Mouse (Mus musculus) ES-E14 (cell line): ENCODE measurements at regions not wholly inside any gene's neighbourhood (a gene's known extent, or its start where the extent isn't known, plus 50 kb on each side); places are given as distances from the start of the nearest gene placed in this dataset.
A peak's percentile ranks its signal among the peaks of the same experiment; 100 is the strongest.

Experiments
- DNase-seq: peaks from one replicate; pipeline ENCODE4 v3.0.0-alpha.2; 2013; ENCODE audit warnings: low read depth, low spot score
- H3K27ac ChIP-seq: 2 replicates; pipeline ENCODE4 v1.5.1; 2012; ENCODE audit warnings: low read depth, mild to moderate bottlenecking, low read length, moderate library complexity, mixed read lengths; ENCODE audit not compliant: poor library complexity, insufficient read depth, severe bottlenecking
- H3K36me3 ChIP-seq: 2 replicates; pipeline ENCODE4 v1.6.1; 2012; ENCODE audit warnings: mild to moderate bottlenecking, low read length, moderate library complexity, mixed read lengths; ENCODE audit not compliant: control insufficient read depth, poor library complexity, insufficient read depth, severe bottlenecking
- H3K4me1 ChIP-seq, 2 experiments: fragments of 150-350 bp in 1 of 2; sonication (generic) in 1 of 2; 2 replicates each; pipeline ENCODE4 v1.6.1; 2012; ENCODE audit warnings: low read length in 2 of 2, mild to moderate bottlenecking in 1 of 2, mixed read lengths in 1 of 2; ENCODE audit not compliant: control insufficient read depth in 2 of 2, insufficient read depth in 2 of 2, poor library complexity in 1 of 2
- H3K4me3 ChIP-seq, 2 experiments: fragments of 150-350 bp in 1 of 2; sonication (generic) in 1 of 2; 2 replicates each; pipeline ENCODE4 v1.5.1; 2012; ENCODE audit warnings: low read length in 2 of 2, low read depth in 1 of 2, mild to moderate bottlenecking in 1 of 2, mixed read lengths in 1 of 2; ENCODE audit not compliant: insufficient read depth in 1 of 2, poor library complexity in 1 of 2, severe bottlenecking in 1 of 2
- H3K9ac ChIP-seq: 2 replicates; pipeline ENCODE4 v1.6.1; 2012; ENCODE audit warnings: low read depth, mild to moderate bottlenecking, low read length, mixed read lengths; ENCODE audit not compliant: poor library complexity, insufficient read depth, severe bottlenecking
- H3K9me3 ChIP-seq: fragments of 150-350 bp; sonication (generic); 2 replicates; pipeline ENCODE4 v1.6.1; 2012; ENCODE audit warnings: low read depth, mild to moderate bottlenecking, low read length; ENCODE audit not compliant: control insufficient read depth, insufficient read depth
- CHD2 ChIP-seq: IDR thresholded peaks from 2 replicates; pipeline ENCODE4 v1.6.1; 2014; ENCODE audit warnings: mild to moderate bottlenecking, low read depth, low read length, inconsistent platforms
- HCFC1 ChIP-seq: IDR thresholded peaks from 2 replicates; pipeline ENCODE4 v1.6.1; 2012; ENCODE audit warnings: low read length, inconsistent platforms, borderline replicate concordance; ENCODE audit not compliant: insufficient read depth
- MAFK ChIP-seq: IDR thresholded peaks from 2 replicates; pipeline ENCODE4 v1.6.1; 2014; ENCODE audit warnings: mild to moderate bottlenecking, low read depth, low read length, inconsistent platforms; ENCODE audit not compliant: insufficient read depth
- ZC3H11A ChIP-seq: IDR thresholded peaks from 2 replicates; pipeline ENCODE4 v1.6.1; 2012; ENCODE audit warnings: low read depth, mild to moderate bottlenecking, inconsistent platforms, low read length, borderline replicate concordance
- ZNF384 ChIP-seq: IDR thresholded peaks from 2 replicates; pipeline ENCODE4 v1.6.1; 2012; ENCODE audit warnings: low read depth, low read length, inconsistent platforms
- in situ Hi-C, 2 experiments: fragments of 600-800 bp; cut with MboI; formaldehyde crosslinking; loops; one replicate each; pipeline ENCODE4 v1.15.1; 2025; ENCODE audit warnings: low sequenced_read_pairs in 2 of 2, inconsistent platforms in 1 of 2; ENCODE audit not compliant: unreplicated experiment in 2 of 2

- in situ Hi-C loops = no loop called here
- no peak overlapping the region for H3K27ac ChIP-seq
- H3K9ac ChIP-seq = no peak overlapping the region
- no peaks in the 10 kb centered on the region for H3K9me3 ChIP-seq
- TF ChIP-seq CHD2 = no peak
- no peak for TF ChIP-seq ZNF384
- TF ChIP-seq MAFK = no peak
- no peak for TF ChIP-seq ZC3H11A
- TF ChIP-seq HCFC1 = no peak
- H3K36me3 ChIP-seq = no peaks in the 10 kb centered on the region
- no peak overlapping the region for H3K4me3 ChIP-seq
- no peak for DNase-seq
- H3K4me1 ChIP-seq = peaks cover 3 to 4% of the 10 kb centered on the region in 2 experiments
Measured at GRCm38 (mm10) chr6:93061741-93062140, 118.4 kb upstream of the Adamts9 start.

- in situ Hi-C loops = no loop called here
- no peaks in the 10 kb centered on the region for H3K36me3 ChIP-seq
- DNase-seq = no peak
- no peak for TF ChIP-seq HCFC1
- TF ChIP-seq MAFK = no peak
- no peak for TF ChIP-seq CHD2
- TF ChIP-seq ZNF384 = no peak
- no peak for TF ChIP-seq ZC3H11A
- H3K4me1 ChIP-seq = no peaks in the 10 kb centered on the region
- no peaks in the 10 kb centered on the region for H3K9me3 ChIP-seq
- H3K9ac ChIP-seq = no peak overlapping the region
- H3K4me3 ChIP-seq = no peak overlapping the region
- no peak overlapping the region for H3K27ac ChIP-seq
Measured at GRCm38 (mm10) chr6:93045524-93045923, 102.2 kb upstream of the Adamts9 start.

GRCm38 (mm10) chr6:93041041-93041440, 97.7 kb upstream of the Adamts9 start:
- Histone ChIP-seq H3K27ac (no peak overlapping the region), H3K9me3 (no peaks in the 10 kb centered on the region), H3K4me1 (no peaks in the 10 kb centered on the region), H3K9ac (no peak overlapping the region), H3K36me3 (no peaks in the 10 kb centered on the region), H3K4me3 (no peak overlapping the region)
- no peak for DNase-seq
- TF ChIP-seq MAFK (no peak), ZNF384 (no peak), CHD2 (no peak), ZC3H11A (no peak)
- in situ Hi-C loops = no loop called here

GRCm38 (mm10) chr6:93031812-93032330, 88.6 kb upstream of the Adamts9 start:
- no peak for DNase-seq
- Histone ChIP-seq H3K27ac (no peak overlapping the region), H3K4me3 (no peak overlapping the region), H3K4me1 (no peaks in the 10 kb centered on the region), H3K9ac (no peak overlapping the region), H3K9me3 (no peaks in the 10 kb centered on the region), H3K36me3 (no peaks in the 10 kb centered on the region)
- no peak for TF ChIP-seq CHD2
- TF ChIP-seq ZC3H11A = no peak
- peak; percentile 80 for TF ChIP-seq MAFK
- TF ChIP-seq HCFC1 = no peak
- in situ Hi-C loops = no loop called here
